Mouse (Mus musculus): ENCODE measurements around the gene Dhps. TPM values are rescaled to one million over a fixed set of nuclear protein-coding genes. Genes with fewer than 3 reads are reported as not detected.

Dhps gene
- polyA plus RNA-seq, 1 experiment from 2014 or later: 88.8 TPM

DNA sequence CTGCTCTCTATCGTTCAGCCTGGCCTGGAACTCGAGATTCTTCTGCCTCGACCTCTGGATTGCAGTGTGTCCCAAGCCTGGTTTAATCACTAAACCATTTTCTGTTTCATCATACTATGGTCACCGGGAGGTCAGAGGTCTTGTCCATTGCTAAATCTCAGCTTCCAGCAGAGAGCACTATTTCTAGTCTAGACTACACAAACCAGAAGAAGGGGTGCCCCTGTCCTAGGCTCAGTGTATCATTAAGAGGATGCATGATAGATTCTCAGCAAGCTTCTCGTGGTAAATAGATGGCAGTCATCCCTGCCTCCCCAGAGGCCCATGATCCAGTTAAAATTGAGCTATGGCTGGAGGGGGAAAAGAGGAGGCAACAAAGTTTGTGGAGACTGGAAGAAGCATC is 516 bp upstream of the Dhps start:
- Histone ChIP-seq H3K9me3 (ENCODE audit: control insufficient read depth, low read length) (no peaks in the 10 kb centered on the region), H3K4me3 (replicated peaks; ENCODE audit: low read depth, low read length) (peak overlapping the region; percentile 91), H3K36me3 (ENCODE audit: control insufficient read depth, insufficient read depth, low read length) (peaks cover 55% of the 10 kb centered on the region), H3K27me3 (ENCODE audit: control insufficient read depth, insufficient read depth, low read length) (no peaks in the 10 kb centered on the region), H3K4me1 (ENCODE audit: control insufficient read depth, insufficient read depth, low read length) (peaks cover 11% of the 10 kb centered on the region), H3K9ac (replicated peaks; ENCODE audit: low read length) (peak overlapping the region; percentile 70; the same call in 1 of the 2 replicates), H3K27ac (replicated peaks; ENCODE audit: low read depth, low read length) (peak overlapping the region; percentile 91), H3K4me2 (ENCODE audit: low read length) (peak overlapping the region; percentile 75)
- DNase-seq (no peak), ATAC-seq (ENCODE audit: low FRiP score, low TSS enrichment) (no peak)
- WGBS: 81% methylated on average over 5 of the region's 5 CpGs

DNA sequence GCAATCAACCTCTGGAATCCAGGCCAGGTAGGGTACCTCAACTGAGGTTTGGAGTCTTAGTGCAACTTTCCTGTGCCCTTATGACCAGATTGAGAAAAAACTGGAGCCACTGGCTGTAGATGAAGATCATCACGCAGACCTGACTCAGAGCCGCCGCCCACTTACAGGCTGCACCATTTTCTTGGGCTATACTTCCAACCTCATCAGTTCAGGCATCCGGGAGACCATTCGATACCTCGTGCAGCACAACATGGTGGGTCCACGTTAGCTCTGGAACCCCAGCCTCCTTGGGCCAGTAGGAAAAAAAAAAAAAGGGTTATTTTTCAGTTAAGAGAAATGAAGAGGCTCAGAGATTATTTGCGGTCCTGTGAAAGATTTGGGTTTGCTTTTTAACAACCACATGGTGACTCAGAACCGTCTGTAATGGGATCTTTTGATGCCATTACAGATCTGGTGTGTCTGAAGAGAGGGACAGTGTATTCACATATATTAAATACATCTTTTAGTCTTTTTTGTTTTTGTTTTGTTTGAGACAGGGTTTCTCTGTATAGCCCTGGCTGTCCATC is 890 bp downstream of the Dhps start:
- H3K36me3 ChIP-seq (ENCODE audit: control insufficient read depth, insufficient read depth, low read length): peaks cover 51% of the 10 kb centered on the region
- H3K27me3 ChIP-seq (ENCODE audit: control insufficient read depth, insufficient read depth, low read length): no peaks in the 10 kb centered on the region
- peaks cover 11% of the 10 kb centered on the region for H3K4me1 ChIP-seq (ENCODE audit: control insufficient read depth, insufficient read depth, low read length)
- no peak for ATAC-seq (ENCODE audit: low FRiP score, low TSS enrichment)
- peak overlapping the region; percentile 75 for H3K4me2 ChIP-seq (ENCODE audit: low read length)
- WGBS: 38% methylated on average over 9 of the region's 9 CpGs
- H3K9me3 ChIP-seq (ENCODE audit: control insufficient read depth, low read length): no peaks in the 10 kb centered on the region
- H3K27ac ChIP-seq (replicated peaks; ENCODE audit: low read depth, low read length): peak overlapping the region; percentile 91; the same call in 1 of the 2 replicates
- peak overlapping the region; percentile 91 for H3K4me3 ChIP-seq (replicated peaks; ENCODE audit: low read depth, low read length)
- no peak for DNase-seq
- H3K9ac ChIP-seq (replicated peaks; ENCODE audit: low read length): peak overlapping the region; percentile 70

DNA sequence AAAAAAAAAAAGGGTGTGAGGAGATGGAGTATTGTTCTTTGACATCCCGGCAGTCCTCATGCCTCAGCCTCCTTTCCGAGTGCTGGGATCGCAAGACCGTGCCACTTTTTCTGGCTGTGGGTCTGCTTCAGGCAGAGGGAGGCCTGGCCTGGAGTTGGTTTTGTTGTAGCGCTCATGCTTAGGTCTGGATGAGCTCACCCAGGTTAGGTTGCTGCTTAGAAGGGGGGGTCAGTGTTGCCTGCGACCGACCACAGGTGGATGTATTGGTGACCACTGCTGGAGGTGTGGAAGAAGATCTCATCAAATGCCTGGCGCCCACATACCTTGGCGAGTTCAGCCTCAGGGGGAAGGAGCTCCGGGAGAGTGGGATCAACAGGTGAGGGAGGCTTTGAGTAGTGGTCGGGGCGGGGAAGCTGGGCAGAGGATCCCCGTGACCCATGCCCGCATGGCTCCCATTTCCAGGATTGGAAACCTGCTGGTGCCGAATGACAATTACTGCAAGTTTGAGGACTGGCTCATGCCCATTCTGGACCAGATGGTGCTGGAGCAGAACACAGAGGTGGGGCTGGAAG is 1.6 kb downstream of the Dhps start:
- WGBS: 91% methylated on average over 15 of the region's 15 CpGs
- H3K27me3 ChIP-seq (ENCODE audit: control insufficient read depth, insufficient read depth, low read length): no peaks in the 10 kb centered on the region
- no peak for ATAC-seq (ENCODE audit: low FRiP score, low TSS enrichment)
- no peak overlapping the region for H3K4me3 ChIP-seq (replicated peaks; ENCODE audit: low read depth, low read length)
- no peaks in the 10 kb centered on the region for H3K9me3 ChIP-seq (ENCODE audit: control insufficient read depth, low read length)
- H3K27ac ChIP-seq (replicated peaks; ENCODE audit: low read depth, low read length): no peak overlapping the region
- no peak overlapping the region for H3K9ac ChIP-seq (replicated peaks; ENCODE audit: low read length)
- DNase-seq: no peak
- H3K4me2 ChIP-seq (ENCODE audit: low read length): no peak overlapping the region
- H3K4me1 ChIP-seq (ENCODE audit: control insufficient read depth, insufficient read depth, low read length): peaks cover 11% of the 10 kb centered on the region
- H3K36me3 ChIP-seq (ENCODE audit: control insufficient read depth, insufficient read depth, low read length): peaks cover 52% of the 10 kb centered on the region

DNA sequence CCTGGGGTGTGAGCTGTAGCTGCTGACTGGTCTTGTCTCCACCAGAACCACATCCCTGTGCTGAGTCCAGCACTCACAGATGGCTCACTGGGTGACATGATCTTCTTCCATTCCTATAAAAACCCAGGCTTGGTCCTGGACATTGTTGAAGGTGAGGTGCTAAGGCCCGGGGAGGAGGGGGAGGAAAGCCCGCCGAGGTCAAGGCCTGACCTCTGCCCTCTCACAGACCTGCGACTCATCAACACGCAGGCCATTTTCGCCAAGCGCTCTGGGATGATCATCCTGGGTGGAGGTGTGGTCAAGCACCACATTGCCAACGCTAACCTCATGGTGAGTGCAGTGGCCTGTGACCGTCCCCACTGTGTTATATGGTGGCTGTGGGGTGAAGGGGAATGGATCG is 2.6 kb downstream of the Dhps start:
- WGBS: 88% methylated on average over 10 of the region's 10 CpGs
- Histone ChIP-seq H3K27me3 (ENCODE audit: control insufficient read depth, insufficient read depth, low read length) (no peaks in the 10 kb centered on the region), H3K9ac (replicated peaks; ENCODE audit: low read length) (no peak overlapping the region), H3K9me3 (ENCODE audit: control insufficient read depth, low read length) (no peaks in the 10 kb centered on the region), H3K4me2 (ENCODE audit: low read length) (no peak overlapping the region), H3K27ac (replicated peaks; ENCODE audit: low read depth, low read length) (no peak overlapping the region), H3K4me1 (ENCODE audit: control insufficient read depth, insufficient read depth, low read length) (peaks cover 11% of the 10 kb centered on the region), H3K4me3 (replicated peaks; ENCODE audit: low read depth, low read length) (no peak overlapping the region), H3K36me3 (ENCODE audit: control insufficient read depth, insufficient read depth, low read length) (peaks cover 51% of the 10 kb centered on the region)
- DNase-seq (no peak), ATAC-seq (ENCODE audit: low FRiP score, low TSS enrichment) (no peak)

DNA sequence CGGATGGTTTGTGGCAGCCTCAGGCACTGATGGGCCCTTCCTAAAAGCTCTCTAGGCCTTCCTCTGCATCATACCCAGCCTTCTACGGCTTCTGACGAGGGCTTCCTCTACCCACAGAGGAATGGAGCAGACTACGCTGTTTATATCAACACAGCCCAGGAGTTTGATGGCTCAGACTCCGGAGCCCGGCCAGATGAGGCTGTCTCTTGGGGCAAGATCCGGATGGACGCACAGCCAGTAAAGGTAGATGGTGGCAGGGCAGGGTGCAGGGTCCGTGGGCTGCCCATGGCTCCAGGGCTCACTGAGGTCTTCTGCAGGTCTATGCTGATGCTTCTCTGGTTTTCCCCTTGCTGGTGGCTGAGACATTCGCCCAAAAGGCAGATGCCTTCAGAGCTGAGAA is 3.1 kb downstream of the Dhps start:
- no peak for ATAC-seq (ENCODE audit: low FRiP score, low TSS enrichment)

DNA sequence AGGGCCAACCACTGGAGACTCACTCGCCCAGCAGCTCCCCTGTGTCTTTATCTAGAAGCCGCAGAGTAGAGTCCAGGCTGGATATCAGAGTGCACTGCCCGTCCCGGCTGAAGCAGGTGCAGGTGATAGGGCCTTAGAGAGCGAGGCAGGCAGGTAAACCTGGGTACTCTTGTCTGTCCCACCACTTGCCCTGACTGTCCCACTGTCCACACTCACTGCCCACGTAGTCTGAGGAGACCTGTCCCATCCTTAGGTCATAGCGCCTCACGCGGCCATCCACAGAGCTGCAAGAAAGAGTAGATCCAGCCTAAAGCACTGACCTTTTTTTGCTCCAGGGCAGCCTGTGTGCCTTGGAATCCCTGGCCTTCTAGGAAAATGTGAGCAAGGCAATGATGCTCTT is 4.4 kb downstream of the Dhps start:
- H3K9ac ChIP-seq (replicated peaks; ENCODE audit: low read length): no peak overlapping the region
- no peak overlapping the region for H3K27ac ChIP-seq (replicated peaks; ENCODE audit: low read depth, low read length)
- H3K36me3 ChIP-seq (ENCODE audit: control insufficient read depth, insufficient read depth, low read length): peaks cover 50% of the 10 kb centered on the region
- H3K9me3 ChIP-seq (ENCODE audit: control insufficient read depth, low read length): no peaks in the 10 kb centered on the region
- WGBS: 76% methylated on average over 9 of the region's 9 CpGs
- no peak overlapping the region for H3K4me2 ChIP-seq (ENCODE audit: low read length)
- DNase-seq: peak; percentile 42
- no peak overlapping the region for H3K4me3 ChIP-seq (replicated peaks; ENCODE audit: low read depth, low read length)
- peaks cover 14% of the 10 kb centered on the region for H3K4me1 ChIP-seq (ENCODE audit: control insufficient read depth, insufficient read depth, low read length)
- no peak for ATAC-seq (ENCODE audit: low FRiP score, low TSS enrichment)
- no peaks in the 10 kb centered on the region for H3K27me3 ChIP-seq (ENCODE audit: control insufficient read depth, insufficient read depth, low read length)

More for the DNA sequence above, 3.1 kb downstream of the Dhps start:
- Histone ChIP-seq H3K27ac (replicated peaks; ENCODE audit: low read depth, low read length) (no peak overlapping the region), H3K9ac (replicated peaks; ENCODE audit: low read length) (no peak overlapping the region), H3K27me3 (ENCODE audit: control insufficient read depth, insufficient read depth, low read length) (no peaks in the 10 kb centered on the region), H3K4me2 (ENCODE audit: low read length) (no peak overlapping the region), H3K4me3 (replicated peaks; ENCODE audit: low read depth, low read length) (no peak overlapping the region), H3K4me1 (ENCODE audit: control insufficient read depth, insufficient read depth, low read length) (peaks cover 14% of the 10 kb centered on the region), H3K36me3 (ENCODE audit: control insufficient read depth, insufficient read depth, low read length) (peaks cover 50% of the 10 kb centered on the region), H3K9me3 (ENCODE audit: control insufficient read depth, low read length) (no peaks in the 10 kb centered on the region)
- no peak for DNase-seq
- WGBS: 92% methylated on average over 10 of the region's 10 CpGs

DNA sequence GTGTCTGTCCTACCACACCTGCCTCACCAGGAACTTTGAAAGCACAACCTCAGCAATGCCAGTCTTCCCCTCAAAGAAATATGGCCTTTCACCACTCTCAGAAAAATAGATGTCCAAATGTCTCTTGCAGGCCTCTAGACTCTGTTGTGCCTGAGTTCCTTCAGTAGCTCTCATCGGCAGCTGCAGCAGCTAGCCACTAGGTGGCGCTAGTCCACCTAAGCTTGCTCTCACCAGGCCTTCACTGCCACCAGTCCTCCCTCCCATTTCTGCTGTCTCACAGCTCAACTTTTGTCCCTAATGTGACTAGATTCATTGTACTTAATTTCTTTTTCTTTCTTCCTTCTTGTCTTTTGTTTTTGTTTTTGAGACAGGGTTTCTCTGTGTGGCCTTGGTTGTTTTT is 5.4 kb downstream of the Dhps start:
- H3K4me2 ChIP-seq (ENCODE audit: low read length): no peak overlapping the region
- 0% methylated on average over 2 of the region's 2 CpGs for WGBS
- peaks cover 18% of the 10 kb centered on the region for H3K4me1 ChIP-seq (ENCODE audit: control insufficient read depth, insufficient read depth, low read length)
- no peak overlapping the region for H3K27ac ChIP-seq (replicated peaks; ENCODE audit: low read depth, low read length)
- no peak overlapping the region for H3K9ac ChIP-seq (replicated peaks; ENCODE audit: low read length)
- no peak overlapping the region for H3K4me3 ChIP-seq (replicated peaks; ENCODE audit: low read depth, low read length)
- H3K9me3 ChIP-seq (ENCODE audit: control insufficient read depth, low read length): no peaks in the 10 kb centered on the region
- DNase-seq: peak; percentile 93
- H3K27me3 ChIP-seq (ENCODE audit: control insufficient read depth, insufficient read depth, low read length): no peaks in the 10 kb centered on the region
- ATAC-seq (ENCODE audit: low FRiP score, low TSS enrichment): peak; percentile 56; the same call in 1 of the 2 replicates
- peaks cover 50% of the 10 kb centered on the region for H3K36me3 ChIP-seq (ENCODE audit: control insufficient read depth, insufficient read depth, low read length)

DNA sequence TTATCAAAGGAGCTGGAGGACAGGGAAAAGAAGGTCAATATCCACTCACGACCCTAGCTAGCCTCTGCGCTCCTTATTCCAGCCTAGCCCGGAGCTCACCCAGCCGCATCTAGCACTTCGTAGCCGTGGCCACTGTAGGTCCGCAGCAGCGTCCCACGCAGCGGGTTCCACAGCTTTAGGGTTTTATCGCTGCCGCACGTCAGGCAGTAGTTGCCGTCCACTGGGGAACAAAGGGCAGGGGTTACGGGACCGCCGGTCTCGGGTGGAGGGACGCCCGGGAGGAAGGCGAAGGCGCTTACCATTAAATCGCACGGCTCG is 8.6 kb downstream of the Dhps start:
- peak overlapping the region; percentile 16 for H3K27ac ChIP-seq (replicated peaks; ENCODE audit: low read depth, low read length)
- H3K27me3 ChIP-seq (ENCODE audit: control insufficient read depth, insufficient read depth, low read length): no peaks in the 10 kb centered on the region
- peak overlapping the region; percentile 87 for H3K4me3 ChIP-seq (replicated peaks; ENCODE audit: low read depth, low read length)
- H3K9ac ChIP-seq (replicated peaks; ENCODE audit: low read length): peak overlapping the region; percentile 91
- 0% methylated on average over 25 of the region's 25 CpGs for WGBS
- DNase-seq (peak; percentile 21), ATAC-seq (ENCODE audit: low FRiP score, low TSS enrichment) (no peak)
- H3K4me2 ChIP-seq (ENCODE audit: low read length): peak overlapping the region; percentile 93
- H3K9me3 ChIP-seq (ENCODE audit: control insufficient read depth, low read length): no peaks in the 10 kb centered on the region
- peaks cover 22% of the 10 kb centered on the region for H3K4me1 ChIP-seq (ENCODE audit: control insufficient read depth, insufficient read depth, low read length)
- H3K36me3 ChIP-seq (ENCODE audit: control insufficient read depth, insufficient read depth, low read length): peaks cover 30% of the 10 kb centered on the region

DNA sequence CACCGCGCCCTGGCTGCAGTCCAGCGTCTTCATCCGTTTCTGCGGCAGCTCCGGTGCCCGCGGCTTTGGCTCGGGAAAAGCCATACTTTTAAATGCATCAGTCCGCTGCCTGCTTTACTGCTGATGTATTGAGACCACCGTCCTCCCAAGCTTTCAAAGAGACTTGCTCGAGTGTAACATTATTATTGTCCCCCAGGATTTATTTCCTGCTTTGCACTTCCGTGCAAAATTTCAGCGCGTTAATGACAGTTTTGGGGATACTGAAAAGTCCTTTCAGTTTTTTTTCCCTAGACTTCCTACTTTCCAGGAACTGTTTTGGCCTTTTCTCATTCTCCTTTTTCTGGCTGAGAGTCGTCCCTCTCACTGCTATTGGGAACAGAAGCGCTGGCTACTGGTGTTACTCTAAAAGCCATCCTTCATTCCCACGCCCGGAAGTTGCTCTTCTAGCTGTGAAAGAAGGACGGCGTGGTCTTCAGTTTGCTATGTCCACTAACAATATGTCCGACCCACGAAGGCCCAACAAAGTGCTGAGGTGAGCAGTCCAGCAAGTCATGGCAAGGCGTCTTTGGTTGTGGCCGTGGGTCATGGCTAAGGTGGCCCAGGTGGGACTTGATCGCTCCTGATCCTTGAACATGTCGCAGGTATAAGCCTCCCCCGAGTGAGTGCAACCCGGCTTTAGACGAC is 9.1 kb downstream of the Dhps start, which contains the start of gene Wdr83os:
TSS of gene Wdr83os (plus strand) at position 209 of the 684 bp plus-strand sequence.
- peak within 1 kb of the TSS; percentile 93 for H3K4me2 ChIP-seq (ENCODE audit: low read length)
- peak within 1 kb of the TSS; percentile 16 for H3K27ac ChIP-seq (replicated peaks; ENCODE audit: low read depth, low read length)
- H3K9ac ChIP-seq (replicated peaks; ENCODE audit: low read length): peak within 1 kb of the TSS; percentile 91
- peaks cover 25% of the 10 kb centered on the region for H3K36me3 ChIP-seq (ENCODE audit: control insufficient read depth, insufficient read depth, low read length)
- H3K27me3 ChIP-seq (ENCODE audit: control insufficient read depth, insufficient read depth, low read length): no peaks in the 10 kb centered on the region
- peak within 1 kb of the TSS; percentile 87 for H3K4me3 ChIP-seq (replicated peaks; ENCODE audit: low read depth, low read length)
- peak; percentile 10; the same call in 1 of the 2 replicates for ATAC-seq (ENCODE audit: low FRiP score, low TSS enrichment)
- DNase-seq: peak; percentile 87
- under 1% methylated on average over 30 of the region's 30 CpGs for WGBS
- no peaks in the 10 kb centered on the region for H3K9me3 ChIP-seq (ENCODE audit: control insufficient read depth, low read length)
- H3K4me1 ChIP-seq (ENCODE audit: control insufficient read depth, insufficient read depth, low read length): peaks cover 22% of the 10 kb centered on the region
